Mouse (Mus musculus) liver, embryonic 15.5 days (tissue): ENCODE results near the gene Tbc1d32. TPM values are rescaled to one million over a fixed set of nuclear protein-coding genes. Genes with fewer than 3 reads are reported as not detected.

Experiments
- ATAC-seq: fragments of 200-750 bp; cut with Nextera tagmentation; 2 replicates; pipeline ENCODE4 v1.8.0; 2017; ENCODE audit warnings: moderate number of reproducible peaks, mild to moderate bottlenecking, moderate library complexity; ENCODE audit not compliant: insufficient read depth
- H3K27ac ChIP-seq: fragments of 300-500 bp; sonication (generic); replicated peaks from 2 replicates; pipeline ENCODE4 v1.5.1; 2015; ENCODE audit warnings: mild to moderate bottlenecking, inconsistent platforms
- H3K27me3 ChIP-seq: fragments of 300-500 bp; sonication (generic); 2 replicates; pipeline ENCODE4 v1.6.1; 2015; ENCODE audit warnings: mild to moderate bottlenecking, inconsistent platforms
- H3K36me3 ChIP-seq: fragments of 300-500 bp; sonication (generic); replicated peaks from 2 replicates; pipeline ENCODE4 v1.6.1; 2015; ENCODE audit warnings: moderate library complexity, mild to moderate bottlenecking, inconsistent platforms
- H3K4me1 ChIP-seq: fragments of 300-500 bp; sonication (generic); replicated peaks from 2 replicates; pipeline ENCODE4 v1.6.1; 2015; ENCODE audit warnings: inconsistent platforms
- H3K4me2 ChIP-seq: fragments of 300-500 bp; sonication (generic); 2 replicates; pipeline ENCODE4 v1.6.1; 2015; ENCODE audit warnings: moderate library complexity, mild to moderate bottlenecking, inconsistent platforms
- H3K4me3 ChIP-seq: fragments of 300-500 bp; sonication (generic); replicated peaks from 2 replicates; pipeline ENCODE4 v1.5.1; 2015; ENCODE audit warnings: mild to moderate bottlenecking, inconsistent platforms
- H3K9ac ChIP-seq: fragments of 300-500 bp; sonication (generic); 2 replicates; pipeline ENCODE4 v1.6.1; 2015; ENCODE audit warnings: moderate library complexity, mild to moderate bottlenecking, inconsistent platforms
- H3K9me3 ChIP-seq: fragments of 300-500 bp; sonication (generic); replicated peaks from 2 replicates; pipeline ENCODE4 v1.6.1; 2016; ENCODE audit warnings: inconsistent platforms
- WGBS: fragments of 180-500 bp; shearing (Covaris S2); methylation state at CpG from one replicate; pipeline ENCODE4 v1.1.7; 2015; ENCODE audit warnings: mixed read lengths; ENCODE audit not compliant: insufficient replicate concordance; 5-methylcytosine and 5-hydroxymethylcytosine counted together
- polyA plus RNA-seq: library from polyadenylated mRNA; unstranded; fragments of >200 nt; fragmentation: Nextera tagmentation; extraction: Ambion mirVana; gene quantifications from 2 replicates; pipeline ENCODE4 v1.2.1, GENCODE M21; 2015

Tbc1d32 gene
- polyA plus RNA-seq, 1 experiment from 2014 or later: 0.33 TPM

- Histone ChIP-seq H3K9me3 (no peaks in the 10 kb centered on the region), H3K27me3 (no peaks in the 10 kb centered on the region), H3K4me1 (no peaks in the 10 kb centered on the region), H3K4me3 (no peak overlapping the region), H3K27ac (no peak overlapping the region), H3K36me3 (no peaks in the 10 kb centered on the region), H3K4me2 (no peak overlapping the region), H3K9ac (no peak overlapping the region)
- 65% methylated on average over 4 of the region's 4 CpGs for WGBS
- ATAC-seq: no peak
Observed at GRCm38 (mm10) chr10:56165758-56166157, 62.7 kb downstream of the Tbc1d32 start.

GRCm38 (mm10) chr10:56164411-56164810 lies 64.1 kb downstream of the Tbc1d32 start:
- no peak for ATAC-seq

GRCm38 (mm10) chr10:56158748-56159147 lies 69.7 kb downstream of the Tbc1d32 start:
- WGBS: 68% methylated on average over 2 of the region's 2 CpGs
- Histone ChIP-seq H3K9ac (no peak overlapping the region), H3K27me3 (no peaks in the 10 kb centered on the region), H3K4me2 (no peak overlapping the region), H3K36me3 (no peaks in the 10 kb centered on the region), H3K27ac (no peak overlapping the region), H3K9me3 (no peaks in the 10 kb centered on the region), H3K4me3 (no peak overlapping the region), H3K4me1 (no peaks in the 10 kb centered on the region)
- no peak for ATAC-seq

More at GRCm38 (mm10) chr10:56164411-56164810, 64.1 kb downstream of the Tbc1d32 start:
- no peaks in the 10 kb centered on the region for H3K36me3 ChIP-seq
- WGBS: 53% methylated on average over 3 of the region's 3 CpGs
- no peaks in the 10 kb centered on the region for H3K4me1 ChIP-seq
- H3K9ac ChIP-seq: no peak overlapping the region
- no peaks in the 10 kb centered on the region for H3K27me3 ChIP-seq
- no peak overlapping the region for H3K4me2 ChIP-seq
- no peaks in the 10 kb centered on the region for H3K9me3 ChIP-seq
- no peak overlapping the region for H3K4me3 ChIP-seq
- no peak overlapping the region for H3K27ac ChIP-seq

GRCm38 (mm10) chr10:56158207-56158606 lies 70.3 kb downstream of the Tbc1d32 start:
- no peak overlapping the region for H3K4me3 ChIP-seq
- H3K27me3 ChIP-seq: no peaks in the 10 kb centered on the region
- no peak overlapping the region for H3K9ac ChIP-seq
- H3K36me3 ChIP-seq: no peaks in the 10 kb centered on the region
- ATAC-seq: no peak
- no peak overlapping the region for H3K27ac ChIP-seq
- H3K4me2 ChIP-seq: no peak overlapping the region
- H3K9me3 ChIP-seq: no peaks in the 10 kb centered on the region
- 77% methylated on average over 3 of the region's 3 CpGs for WGBS
- no peaks in the 10 kb centered on the region for H3K4me1 ChIP-seq

- H3K4me2 ChIP-seq: no peak overlapping the region
- no peak overlapping the region for H3K9ac ChIP-seq
- no peaks in the 10 kb centered on the region for H3K9me3 ChIP-seq
- no peak for ATAC-seq
- no peaks in the 10 kb centered on the region for H3K27me3 ChIP-seq
- no peaks in the 10 kb centered on the region for H3K4me1 ChIP-seq
- no peaks in the 10 kb centered on the region for H3K36me3 ChIP-seq
- WGBS: 44% methylated on average over 3 of the region's 3 CpGs
- no peak overlapping the region for H3K27ac ChIP-seq
- H3K4me3 ChIP-seq: no peak overlapping the region
Observed at GRCm38 (mm10) chr10:56156956-56157355, 71.5 kb downstream of the Tbc1d32 start.

- no peaks in the 10 kb centered on the region for H3K36me3 ChIP-seq
- H3K27me3 ChIP-seq: no peaks in the 10 kb centered on the region
- no peak for ATAC-seq
- no peak overlapping the region for H3K9ac ChIP-seq
- no peaks in the 10 kb centered on the region for H3K4me1 ChIP-seq
- no peaks in the 10 kb centered on the region for H3K9me3 ChIP-seq
- H3K4me3 ChIP-seq: no peak overlapping the region
- WGBS: 67% methylated on average over 3 of the region's 3 CpGs
- H3K4me2 ChIP-seq: no peak overlapping the region
- no peak overlapping the region for H3K27ac ChIP-seq
Observed at GRCm38 (mm10) chr10:56148920-56149319, 79.6 kb downstream of the Tbc1d32 start.

GRCm38 (mm10) chr10:56137191-56137590 lies 91.3 kb downstream of the Tbc1d32 start:
- ATAC-seq: no peak
- Histone ChIP-seq H3K27ac (no peak overlapping the region), H3K9ac (no peak overlapping the region), H3K4me3 (no peak overlapping the region), H3K36me3 (no peaks in the 10 kb centered on the region), H3K27me3 (no peaks in the 10 kb centered on the region), H3K9me3 (no peaks in the 10 kb centered on the region), H3K4me1 (no peaks in the 10 kb centered on the region), H3K4me2 (no peak overlapping the region)
- 79% methylated on average over 5 of the region's 5 CpGs for WGBS

- Histone ChIP-seq H3K9ac (no peak overlapping the region), H3K4me2 (no peak overlapping the region), H3K27ac (no peak overlapping the region), H3K36me3 (no peaks in the 10 kb centered on the region), H3K27me3 (no peaks in the 10 kb centered on the region), H3K4me3 (no peak overlapping the region), H3K4me1 (no peaks in the 10 kb centered on the region), H3K9me3 (no peaks in the 10 kb centered on the region)
- WGBS: 76% methylated on average over 2 of the region's 2 CpGs
- no peak for ATAC-seq
Observed at GRCm38 (mm10) chr10:56129642-56130041, 98.8 kb downstream of the Tbc1d32 start.

- WGBS: 69% methylated on average over 1 of the region's 1 CpGs
Observed at GRCm38 (mm10) chr10:56126972-56127371, 101.5 kb downstream of the Tbc1d32 start.

GRCm38 (mm10) chr10:56115636-56116180 lies 112.8 kb downstream of the Tbc1d32 start:
- Histone ChIP-seq H3K4me2 (peak overlapping the region; percentile 73), H3K27ac (no peak overlapping the region), H3K9ac (no peak overlapping the region), H3K4me1 (peaks cover 10% of the 10 kb centered on the region; the same call in 1 of the 2 replicates), H3K27me3 (peaks cover 14% of the 10 kb centered on the region), H3K36me3 (no peaks in the 10 kb centered on the region), H3K9me3 (no peaks in the 10 kb centered on the region), H3K4me3 (peak overlapping the region; percentile 56)
- WGBS: 23% methylated on average over 27 of the region's 27 CpGs
- ATAC-seq: no peak

More at GRCm38 (mm10) chr10:56126972-56127371, 101.5 kb downstream of the Tbc1d32 start:
- no peak for ATAC-seq
- Histone ChIP-seq H3K27ac (no peak overlapping the region), H3K9me3 (no peaks in the 10 kb centered on the region), H3K4me3 (no peak overlapping the region), H3K4me1 (no peaks in the 10 kb centered on the region), H3K9ac (no peak overlapping the region), H3K27me3 (no peaks in the 10 kb centered on the region), H3K36me3 (no peaks in the 10 kb centered on the region), H3K4me2 (no peak overlapping the region)

GRCm38 (mm10) chr10:56114951-56115635 lies 113.4 kb downstream of the Tbc1d32 start:
- Histone ChIP-seq H3K36me3 (no peaks in the 10 kb centered on the region), H3K4me2 (peak overlapping the region; percentile 73), H3K27me3 (peaks cover 14% of the 10 kb centered on the region), H3K4me3 (peak overlapping the region; percentile 56), H3K9me3 (no peaks in the 10 kb centered on the region), H3K27ac (no peak overlapping the region), H3K9ac (no peak overlapping the region; the same call in 1 of the 2 replicates), H3K4me1 (peaks cover 10% of the 10 kb centered on the region; the same call in 1 of the 2 replicates)
- 1% methylated on average over 50 of the region's 50 CpGs for whole genome bisulfite sequencing
- peak; percentile 56; the same call in 1 of the 2 replicates for ATAC-seq
